ENCODE assay signal across 9 mouse cellular contexts in genomic region chr1:23286741-23287140, GRCm38 (mm10).
A peak's percentile ranks its signal among the peaks of the same experiment; 100 is the strongest.
DNase-seq lines count a peak whose midpoint lies in the region; ATAC-seq lines count a peak whose summit lies in the region.
"Had no signal": no experiment of that assay in that cellular context is flagged by ENCODE, and none has a peak within 500 bp of the region (broad histone marks: within the 10 kb centered on the region; RNA-seq: fewer than 3 reads in every experiment).

No protein-coding gene starts in this region.

- no peak overlapping the region for H3K4me3 ChIP-seq in liver, embryonic 12.5 days
- no peak overlapping the region for H3K4me3 ChIP-seq in intestine, embryonic 16.5 days (ENCODE audit: low read length)
- H3K4me3 ChIP-seq: embryonic facial prominence, embryonic 12.5 days had no signal

- ATAC-seq in liver, embryonic 12.5 days: no peak
- ATAC-seq in intestine, embryonic 16.5 days: peak; percentile 81

- H3K27me3 ChIP-seq in liver, embryonic 12.5 days (replicated peaks): no peaks in the 10 kb centered on the region
- no peaks in the 10 kb centered on the region for H3K27me3 ChIP-seq in intestine, embryonic 16.5 days (replicated peaks; ENCODE audit: control insufficient read depth, insufficient read depth, low read length)
- H3K27me3 ChIP-seq: embryonic facial prominence, embryonic 12.5 days had no signal

- no peaks in the 10 kb centered on the region for H3K9me3 ChIP-seq in liver, embryonic 12.5 days (replicated peaks)
- no peaks in the 10 kb centered on the region for H3K9me3 ChIP-seq in intestine, embryonic 16.5 days (ENCODE audit: control insufficient read depth, low read length)
- H3K9me3 ChIP-seq: embryonic facial prominence, embryonic 12.5 days had no signal

- 29% methylated on average over 4 of the region's 4 CpGs for WGBS in liver, embryonic 12.5 days (ENCODE audit: insufficient replicate concordance)
- 22% methylated on average over 4 of the region's 4 CpGs for WGBS in intestine, embryonic 16.5 days

- H3K4me1 ChIP-seq in liver, embryonic 12.5 days: peaks cover 33% of the 10 kb centered on the region
- H3K4me1 ChIP-seq in intestine, embryonic 16.5 days (ENCODE audit: control insufficient read depth, insufficient read depth, low read length): no peaks in the 10 kb centered on the region
- H3K4me1 ChIP-seq: embryonic facial prominence, embryonic 12.5 days had no signal

- DNase-seq in liver: peak; percentile 56
- peak; percentile 58 for DNase-seq in adrenal gland, postnatal 10 days
- peak; percentile 44 for DNase-seq in fibroblast of lung, adult 2 months (ENCODE audit: low read depth)
- DNase-seq in left cerebral cortex, adult 9 months (ENCODE audit: low spot score in 2 of 2): peak; percentile 20 to 67
- DNase-seq in naive thymus-derived CD4-positive, alpha-beta T cell, adult 2 months (ENCODE audit: low read depth): peak; percentile 13
- DNase-seq in B cell, adult 2 months: no peak

- peaks cover 21% of the 10 kb centered on the region; the same call in 1 of the 2 replicates for H3K36me3 ChIP-seq in liver, embryonic 12.5 days
- no peaks in the 10 kb centered on the region for H3K36me3 ChIP-seq in intestine, embryonic 16.5 days (ENCODE audit: control insufficient read depth, insufficient read depth, low read length)
- H3K36me3 ChIP-seq: embryonic facial prominence, embryonic 12.5 days had no signal

- no peak overlapping the region for H3K9ac ChIP-seq in liver, embryonic 12.5 days
- H3K9ac ChIP-seq in intestine, embryonic 16.5 days (ENCODE audit: low read depth, low read length): no peak overlapping the region
- H3K9ac ChIP-seq: embryonic facial prominence, embryonic 12.5 days had no signal

- H3K27ac ChIP-seq in liver, embryonic 12.5 days: no peak overlapping the region
- no peak overlapping the region for H3K27ac ChIP-seq in intestine, embryonic 16.5 days (ENCODE audit: low read length)
- H3K27ac ChIP-seq: embryonic facial prominence, embryonic 12.5 days had no signal

- no peak overlapping the region for H3K4me2 ChIP-seq in liver, embryonic 12.5 days
- H3K4me2 ChIP-seq in intestine, embryonic 16.5 days (ENCODE audit: low read depth, low read length): no peak overlapping the region
- H3K4me2 ChIP-seq: embryonic facial prominence, embryonic 12.5 days had no signal

Comparison
In these comparisons a context has a peak if more than half of its experiments do, and no peak if none do; other contexts are left out.
1. DNase-seq: peak in liver (single experiment), adrenal gland, postnatal 10 days (single experiment), fibroblast of lung, adult 2 months (single experiment), left cerebral cortex, adult 9 months (2 of 2) and naive thymus-derived CD4-positive, alpha-beta T cell, adult 2 months (single experiment); none in B cell, adult 2 months (0 of 2).